Mouse (Mus musculus) intestine, embryonic 14.5 days (tissue): ENCODE measurements at regions not wholly inside any gene's neighbourhood (a gene's known extent, or its start where the extent isn't known, plus 50 kb on each side); places are given as distances from the start of the nearest gene placed in this dataset.

Experiments used
- ATAC-seq: fragments of 200-750 bp; cut with Nextera tagmentation; replicated peaks from 2 replicates; pipeline ENCODE4 v1.8.0; 2017; ENCODE audit warnings: low read depth, moderate number of reproducible peaks, moderate TSS enrichment, moderate library complexity; ENCODE audit not compliant: low FRiP score, low TSS enrichment
- DNase-seq: peaks from one replicate; pipeline ENCODE4 v3.0.0-alpha.2; 2018; ENCODE audit warnings: low spot score
- H3K27ac ChIP-seq: fragments of 300-500 bp; sonication (generic); 2 replicates; pipeline ENCODE4 v1.5.1; 2014; ENCODE audit warnings: low read depth, mild to moderate bottlenecking, control low read depth
- H3K27me3 ChIP-seq: fragments of 300-500 bp; sonication (generic); replicated peaks from 2 replicates; pipeline ENCODE4 v1.6.1; 2014; ENCODE audit warnings: low read length, control low read depth; ENCODE audit not compliant: control insufficient read depth, insufficient read depth
- H3K36me3 ChIP-seq: fragments of 300-500 bp; sonication (generic); 2 replicates; pipeline ENCODE4 v1.6.1; 2014; ENCODE audit warnings: low read length, control low read depth; ENCODE audit not compliant: control insufficient read depth, insufficient read depth
- H3K4me1 ChIP-seq: fragments of 300-500 bp; sonication (generic); replicated peaks from 2 replicates; pipeline ENCODE4 v1.6.1; 2014; ENCODE audit warnings: low read length, control low read depth, mixed read lengths; ENCODE audit not compliant: control insufficient read depth, insufficient read depth
- H3K4me2 ChIP-seq: fragments of 300-500 bp; sonication (generic); 2 replicates; pipeline ENCODE4 v1.6.1; 2014; ENCODE audit warnings: low read length
- H3K4me3 ChIP-seq: fragments of 300-500 bp; sonication (generic); 2 replicates; pipeline ENCODE4 v1.5.1; 2014; ENCODE audit warnings: low read depth, low read length, control low read depth, mixed read lengths
- H3K9ac ChIP-seq: fragments of 300-500 bp; sonication (generic); 2 replicates; pipeline ENCODE4 v1.6.1; 2014; ENCODE audit warnings: mild to moderate bottlenecking, low read length
- H3K9me3 ChIP-seq: fragments of 300-500 bp; sonication (generic); 2 replicates; pipeline ENCODE4 v1.6.1; 2016; ENCODE audit warnings: low read length, control low read depth; ENCODE audit not compliant: control insufficient read depth
- WGBS: fragments of 180-500 bp; shearing (Covaris S2); extraction: QIAGEN DNeasy Blood & Tissue Kit; methylation state at CpG from one replicate; pipeline ENCODE4 v1.1.7; 2014; 5-methylcytosine and 5-hydroxymethylcytosine counted together

DNA sequence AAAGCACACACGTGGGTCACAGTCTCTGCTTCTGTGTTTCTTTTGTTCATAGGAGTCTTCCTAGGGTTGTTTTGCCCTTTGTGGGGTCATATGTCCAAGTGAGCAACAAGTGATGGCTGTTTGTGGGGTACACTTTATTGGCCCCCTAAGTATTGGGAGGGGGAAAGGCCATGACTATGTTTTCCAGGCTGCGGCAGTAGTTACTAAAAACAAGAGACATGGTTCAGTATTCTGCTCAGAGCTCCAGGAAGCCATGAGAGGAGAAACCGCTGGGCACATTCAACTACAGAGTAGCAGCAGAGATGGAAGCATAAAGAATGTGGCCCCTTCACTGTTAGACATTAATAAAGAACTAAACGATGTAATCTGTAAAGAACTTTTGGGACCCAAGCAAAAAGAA, 154.7 kb downstream of the Lmo4 start:
- 86% methylated on average over 4 of the region's 4 CpGs for WGBS

DNA sequence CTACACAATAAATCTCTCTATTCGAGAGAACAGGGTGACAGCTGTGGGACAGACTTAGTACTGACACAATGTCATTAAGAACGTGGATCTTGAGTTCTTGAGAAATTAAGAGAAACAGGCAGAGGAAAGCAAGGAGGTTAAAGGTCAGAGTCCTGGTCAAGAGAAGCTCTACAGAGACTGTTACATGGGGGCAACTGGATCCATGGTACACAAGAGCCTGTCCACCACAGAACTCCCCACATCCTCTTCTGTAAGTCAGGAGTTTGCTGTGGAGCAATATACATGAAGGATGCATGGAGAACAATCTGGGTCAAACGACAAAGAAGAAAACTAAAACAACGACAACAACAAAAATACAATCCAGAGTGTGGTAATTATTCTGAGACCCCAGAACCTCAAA, 155.8 kb downstream of the Lmo4 start:
- H3K9ac ChIP-seq = no peak overlapping the region
- WGBS = 58% methylated on average over 4 of the region's 4 CpGs
- no peaks in the 10 kb centered on the region for H3K36me3 ChIP-seq
- H3K4me1 ChIP-seq = no peaks in the 10 kb centered on the region
- DNase-seq (no peak), ATAC-seq (no peak)
- H3K9me3 ChIP-seq = no peaks in the 10 kb centered on the region
- H3K27me3 ChIP-seq = no peaks in the 10 kb centered on the region
- H3K27ac ChIP-seq = no peak overlapping the region
- no peak overlapping the region for H3K4me2 ChIP-seq
- no peak overlapping the region for H3K4me3 ChIP-seq

More for the DNA sequence above, 154.7 kb downstream of the Lmo4 start:
- H3K36me3 ChIP-seq = no peaks in the 10 kb centered on the region
- ATAC-seq (no peak), DNase-seq (no peak)
- H3K9me3 ChIP-seq = no peaks in the 10 kb centered on the region
- no peak overlapping the region for H3K4me2 ChIP-seq
- no peak overlapping the region for H3K27ac ChIP-seq
- H3K9ac ChIP-seq = no peak overlapping the region
- H3K4me1 ChIP-seq = no peaks in the 10 kb centered on the region
- H3K27me3 ChIP-seq = no peaks in the 10 kb centered on the region
- H3K4me3 ChIP-seq = no peak overlapping the region

DNA sequence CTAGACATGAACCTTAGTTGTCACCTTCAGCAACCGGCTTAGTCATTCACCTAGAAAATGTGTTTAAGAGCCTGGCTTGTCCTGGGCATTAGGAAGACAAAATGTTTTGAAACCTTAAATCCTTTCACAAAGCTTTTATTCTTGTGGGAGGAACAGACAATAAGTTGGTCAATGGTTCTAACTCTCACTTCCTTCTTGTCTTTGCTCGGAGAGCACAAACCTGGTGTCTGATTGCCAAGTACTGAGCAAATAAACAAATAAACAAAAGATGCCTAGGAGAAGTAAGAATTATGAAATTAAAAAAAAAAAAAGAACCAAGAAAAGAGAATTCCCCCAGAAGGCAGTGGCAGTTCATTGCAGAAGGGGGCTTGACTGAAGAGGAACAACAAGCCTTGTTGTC, 160.7 kb downstream of the Lmo4 start:
- 86% methylated on average over 2 of the region's 2 CpGs for WGBS
- H3K9ac ChIP-seq = no peak overlapping the region
- H3K9me3 ChIP-seq = no peaks in the 10 kb centered on the region
- no peak overlapping the region for H3K4me2 ChIP-seq
- ATAC-seq = no peak
- no peaks in the 10 kb centered on the region for H3K4me1 ChIP-seq
- H3K4me3 ChIP-seq = no peak overlapping the region
- H3K36me3 ChIP-seq = no peaks in the 10 kb centered on the region
- no peaks in the 10 kb centered on the region for H3K27me3 ChIP-seq
- DNase-seq = no peak
- H3K27ac ChIP-seq = no peak overlapping the region

DNA sequence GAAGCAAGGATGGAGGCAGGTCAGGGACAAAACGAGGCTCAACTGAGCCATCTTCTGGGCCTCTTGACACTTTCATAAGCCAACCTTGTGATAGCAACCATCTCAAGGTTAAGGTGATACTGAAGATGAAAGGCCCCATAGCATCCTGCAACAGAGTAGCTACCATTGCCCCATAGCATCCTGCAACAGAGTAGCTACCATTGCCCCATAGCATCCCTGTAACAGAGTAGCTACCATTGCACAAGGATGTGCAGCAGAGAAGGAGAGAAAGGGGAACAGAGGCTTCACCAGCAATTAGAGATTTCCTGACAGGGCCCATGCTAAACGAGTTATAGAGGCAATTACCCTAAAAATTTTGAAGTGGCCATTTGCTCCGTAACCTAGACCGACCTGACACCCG, 163.2 kb downstream of the Lmo4 start:
- no peaks in the 10 kb centered on the region for H3K36me3 ChIP-seq
- DNase-seq (no peak), ATAC-seq (no peak)
- 69% methylated on average over 5 of the region's 5 CpGs for WGBS
- no peaks in the 10 kb centered on the region for H3K4me1 ChIP-seq
- H3K27ac ChIP-seq = no peak overlapping the region
- no peak overlapping the region for H3K4me2 ChIP-seq
- no peak overlapping the region for H3K9ac ChIP-seq
- H3K4me3 ChIP-seq = no peak overlapping the region
- H3K27me3 ChIP-seq = no peaks in the 10 kb centered on the region
- H3K9me3 ChIP-seq = no peaks in the 10 kb centered on the region

DNA sequence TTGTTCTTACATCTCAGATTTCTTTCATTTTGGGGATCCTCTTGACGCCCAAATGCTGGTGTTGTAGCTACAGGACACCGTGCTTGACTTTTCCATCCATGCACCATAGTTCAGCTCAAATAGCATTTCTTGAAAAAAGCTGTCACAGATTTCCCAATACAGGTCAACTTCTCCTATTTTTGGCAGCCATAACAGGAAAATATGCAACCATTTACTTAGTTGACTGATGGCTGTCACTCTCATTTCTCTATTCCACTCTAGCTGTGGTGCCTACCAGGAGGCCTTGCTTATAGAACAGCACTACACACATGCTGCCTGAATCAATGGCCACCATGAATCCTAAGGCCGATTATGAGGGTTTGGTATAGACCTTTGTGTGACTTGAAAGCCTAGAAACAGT, 165.5 kb downstream of the Lmo4 start:
- Histone ChIP-seq H3K4me1 (no peaks in the 10 kb centered on the region), H3K27me3 (no peaks in the 10 kb centered on the region), H3K4me3 (no peak overlapping the region), H3K9ac (no peak overlapping the region), H3K36me3 (no peaks in the 10 kb centered on the region), H3K4me2 (no peak overlapping the region), H3K9me3 (no peaks in the 10 kb centered on the region), H3K27ac (no peak overlapping the region)
- ATAC-seq = no peak
- whole genome bisulfite sequencing = 91% methylated on average over 3 of the region's 3 CpGs
- no peak for DNase-seq

DNA sequence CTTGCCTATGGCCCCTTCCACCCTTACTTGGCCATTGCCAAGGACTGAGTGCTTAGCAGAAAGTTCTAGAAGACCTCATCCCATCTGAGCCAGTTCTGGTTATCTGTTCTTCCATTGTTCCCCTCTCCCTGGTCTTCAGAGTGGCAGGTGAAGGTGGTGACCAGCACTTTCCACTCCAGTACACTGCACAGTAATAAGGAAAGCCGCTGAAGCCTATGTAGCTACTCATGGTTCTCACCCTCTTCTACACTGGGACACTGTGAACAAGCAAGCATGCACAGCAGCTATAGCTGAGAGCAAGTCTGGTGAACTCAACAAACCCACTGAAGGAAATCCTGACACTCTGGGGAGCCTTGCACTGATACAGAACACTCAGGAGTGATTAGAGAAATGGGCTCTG, 175.4 kb downstream of the Lmo4 start:
- Histone ChIP-seq H3K27me3 (no peaks in the 10 kb centered on the region), H3K27ac (no peak overlapping the region), H3K36me3 (no peaks in the 10 kb centered on the region), H3K4me1 (no peaks in the 10 kb centered on the region), H3K4me3 (no peak overlapping the region), H3K9ac (no peak overlapping the region), H3K4me2 (no peak overlapping the region), H3K9me3 (no peaks in the 10 kb centered on the region)
- ATAC-seq = no peak
- no peak for DNase-seq
- WGBS = 97% methylated on average over 1 of the region's 1 CpGs

DNA sequence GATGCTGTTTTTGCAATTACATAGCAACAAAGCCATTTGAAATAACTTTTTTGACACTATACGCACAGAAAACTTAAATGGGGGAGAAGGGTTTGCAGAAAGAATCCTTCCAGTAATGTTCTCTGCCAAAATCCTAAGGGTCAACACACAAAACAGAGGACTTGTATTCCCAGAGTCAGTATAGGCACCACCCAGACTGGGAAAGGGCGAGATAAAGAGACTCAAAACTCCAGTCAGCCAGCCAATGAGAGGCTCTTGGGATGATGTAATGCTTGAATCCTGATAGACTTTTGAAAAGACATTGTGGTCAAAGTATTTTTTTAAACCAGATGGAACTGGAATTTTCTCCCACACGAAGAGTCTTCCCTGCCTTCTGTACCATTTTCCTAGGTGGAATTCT, 175.9 kb downstream of the Lmo4 start:
- H3K4me3 ChIP-seq = no peak overlapping the region
- 86% methylated on average over 3 of the region's 3 CpGs for WGBS
- no peak overlapping the region for H3K4me2 ChIP-seq
- H3K4me1 ChIP-seq = no peaks in the 10 kb centered on the region
- no peaks in the 10 kb centered on the region for H3K36me3 ChIP-seq
- H3K9me3 ChIP-seq = no peaks in the 10 kb centered on the region
- DNase-seq = no peak
- H3K27ac ChIP-seq = no peak overlapping the region
- no peak overlapping the region for H3K9ac ChIP-seq
- ATAC-seq = no peak
- no peaks in the 10 kb centered on the region for H3K27me3 ChIP-seq

DNA sequence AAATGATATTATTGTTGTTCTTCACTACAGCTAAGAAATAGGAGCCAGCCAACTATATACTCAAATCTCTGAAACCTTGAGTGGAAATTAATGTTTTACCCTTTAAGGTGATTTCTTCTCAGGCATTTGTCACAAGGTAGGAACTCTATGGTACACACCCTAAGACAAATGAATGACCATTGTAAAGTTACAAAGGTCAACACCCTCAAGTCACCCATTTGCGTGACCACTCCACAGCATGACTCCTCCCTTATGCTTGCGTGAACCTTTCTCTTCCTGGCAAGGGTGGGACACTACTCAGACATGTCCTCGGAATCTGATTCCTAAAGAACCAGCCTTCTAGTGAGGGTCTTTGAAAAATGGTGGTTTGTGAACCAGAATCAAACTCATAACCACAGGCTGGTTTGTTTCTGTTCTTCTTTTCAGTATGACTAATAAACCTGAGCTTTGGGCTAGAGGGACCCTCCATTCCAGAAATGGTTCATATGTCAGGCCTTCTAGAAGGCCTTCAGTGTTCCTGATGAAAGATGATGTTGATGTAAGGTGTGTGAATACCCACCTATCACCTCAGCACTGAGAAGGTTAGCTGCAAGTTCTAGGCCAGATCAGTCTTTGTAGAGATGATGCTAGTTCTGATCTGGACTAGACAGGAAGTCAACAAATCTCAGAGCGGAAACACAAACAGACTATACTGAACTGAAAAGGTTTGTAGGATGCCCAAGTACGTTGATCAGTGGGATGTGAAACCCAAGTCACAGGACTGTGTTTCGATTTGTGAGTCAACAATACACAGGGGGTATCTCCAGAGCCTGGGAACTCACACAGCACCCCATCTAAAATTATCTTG, 177.7 kb downstream of the Lmo4 start:
- ATAC-seq (no peak), DNase-seq (no peak)
- WGBS = 84% methylated on average over 6 of the region's 6 CpGs
- Histone ChIP-seq H3K4me3 (no peak overlapping the region), H3K9ac (no peak overlapping the region), H3K27me3 (no peaks in the 10 kb centered on the region), H3K9me3 (no peaks in the 10 kb centered on the region), H3K4me1 (no peaks in the 10 kb centered on the region), H3K27ac (no peak overlapping the region), H3K4me2 (no peak overlapping the region), H3K36me3 (no peaks in the 10 kb centered on the region)

DNA sequence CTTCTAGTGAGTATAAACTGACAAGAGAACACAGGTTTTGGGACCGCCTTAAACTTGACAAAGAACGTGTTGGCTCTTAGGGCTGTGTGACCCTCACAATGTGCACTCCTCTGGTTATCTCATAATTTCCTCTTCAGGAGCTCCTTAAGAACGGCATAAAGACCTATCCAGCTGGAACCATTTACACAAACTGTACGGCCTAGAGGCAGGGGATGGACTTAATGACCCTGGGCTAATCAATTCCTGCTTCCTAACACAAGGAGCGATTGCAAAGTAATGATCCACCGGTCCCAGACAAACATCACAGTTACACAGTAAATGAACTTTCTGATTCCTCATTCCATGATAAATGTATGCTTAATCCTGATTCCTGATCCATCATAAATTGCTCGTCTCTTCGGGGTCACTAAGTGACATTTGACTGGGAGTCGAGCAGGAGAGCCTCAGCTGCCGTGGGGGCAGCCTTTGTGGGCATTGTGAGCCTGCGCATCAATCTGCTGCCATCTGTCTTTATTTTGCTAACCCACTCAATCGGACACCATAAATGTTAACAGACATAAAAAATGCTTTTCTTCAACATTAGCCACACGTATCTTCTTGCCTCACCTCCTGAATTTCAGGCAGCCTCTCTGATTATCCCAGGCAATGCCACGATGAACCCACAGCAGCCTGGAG, 179.4 kb downstream of the Lmo4 start:
- no peak for DNase-seq
- no peak overlapping the region for H3K4me2 ChIP-seq
- H3K4me3 ChIP-seq = no peak overlapping the region
- no peaks in the 10 kb centered on the region for H3K9me3 ChIP-seq
- no peak for ATAC-seq
- H3K36me3 ChIP-seq = no peaks in the 10 kb centered on the region
- no peak overlapping the region for H3K9ac ChIP-seq
- no peaks in the 10 kb centered on the region for H3K27me3 ChIP-seq
- no peak overlapping the region for H3K27ac ChIP-seq
- 72% methylated on average over 14 of the region's 14 CpGs for WGBS
- no peaks in the 10 kb centered on the region for H3K4me1 ChIP-seq
